Mouse (Mus musculus) E14TG2a.4 (cell line): ENCODE results near the gene Tmed1.
"Not testable (repeated sequence)": the region's sequence is repeated elsewhere in the genome, so short reads cannot be mapped to it uniquely, and the experiment has no call there.

Source experiments
- H3K27me3 ChIP-seq: 2 replicates; pipeline ENCODE4 v1.6.1; 2014; ENCODE audit warnings: low read length, control low read depth; ENCODE audit not compliant: insufficient read depth
- H3K36me3 ChIP-seq: 2 replicates; pipeline ENCODE4 v1.6.1; 2014; ENCODE audit warnings: low read length, control low read depth; ENCODE audit not compliant: insufficient read depth
- H3K4me1 ChIP-seq: replicated peaks from 2 replicates; pipeline ENCODE4 v1.6.1; 2014; ENCODE audit warnings: low read depth, low read length, control low read depth
- H3K4me3 ChIP-seq: replicated peaks from 2 replicates; pipeline ENCODE4 v1.5.1; 2014; ENCODE audit warnings: mild to moderate bottlenecking, low read length
- H3K9me3 ChIP-seq: 2 replicates; pipeline ENCODE4 v1.6.1; 2014; ENCODE audit warnings: low read length, control low read depth
- CTCF ChIP-seq: conservative IDR thresholded peaks from 2 replicates; pipeline ENCODE4 v1.5.1; 2014; ENCODE audit warnings: low read length
- NANOG ChIP-seq: IDR thresholded peaks from 2 replicates; pipeline ENCODE4 v1.6.1; 2014; ENCODE audit warnings: borderline replicate concordance, low read length, mixed read lengths
- POU5F1 ChIP-seq: IDR thresholded peaks from 2 replicates; pipeline ENCODE4 v1.6.1; 2014; ENCODE audit warnings: low read length, borderline replicate concordance

Gene Tmed1

DNA sequence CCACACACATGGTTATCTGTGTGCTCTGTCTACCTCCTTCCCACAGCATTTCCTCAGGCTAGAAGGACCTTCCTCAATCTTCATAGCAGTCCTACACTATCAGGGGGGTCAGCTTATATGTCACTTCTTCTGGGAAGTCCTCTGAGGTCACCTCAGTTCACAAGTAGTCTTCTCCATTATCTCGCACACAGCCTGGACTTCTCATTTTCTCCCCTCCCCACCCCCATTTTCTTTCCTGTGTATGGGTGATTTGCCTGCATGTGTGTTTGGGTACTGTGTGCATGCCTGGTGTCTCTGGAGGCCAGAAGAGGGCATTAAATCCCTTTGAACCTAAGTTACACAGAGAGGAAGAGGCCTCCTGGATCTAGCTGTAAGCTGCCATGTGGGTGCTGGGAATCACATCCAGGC lies 17.9 kb upstream of the Tmed1 start:
- TF ChIP-seq POU5F1 = no peak
- peaks cover 9% of the 10 kb centered on the region for H3K4me1 ChIP-seq
- peaks cover 6% of the 10 kb centered on the region for H3K9me3 ChIP-seq
- H3K27me3 ChIP-seq = peaks cover 3% of the 10 kb centered on the region; the same call in 1 of the 2 replicates
- H3K36me3 ChIP-seq = no peaks in the 10 kb centered on the region
- H3K4me3 ChIP-seq = no peak overlapping the region

DNA sequence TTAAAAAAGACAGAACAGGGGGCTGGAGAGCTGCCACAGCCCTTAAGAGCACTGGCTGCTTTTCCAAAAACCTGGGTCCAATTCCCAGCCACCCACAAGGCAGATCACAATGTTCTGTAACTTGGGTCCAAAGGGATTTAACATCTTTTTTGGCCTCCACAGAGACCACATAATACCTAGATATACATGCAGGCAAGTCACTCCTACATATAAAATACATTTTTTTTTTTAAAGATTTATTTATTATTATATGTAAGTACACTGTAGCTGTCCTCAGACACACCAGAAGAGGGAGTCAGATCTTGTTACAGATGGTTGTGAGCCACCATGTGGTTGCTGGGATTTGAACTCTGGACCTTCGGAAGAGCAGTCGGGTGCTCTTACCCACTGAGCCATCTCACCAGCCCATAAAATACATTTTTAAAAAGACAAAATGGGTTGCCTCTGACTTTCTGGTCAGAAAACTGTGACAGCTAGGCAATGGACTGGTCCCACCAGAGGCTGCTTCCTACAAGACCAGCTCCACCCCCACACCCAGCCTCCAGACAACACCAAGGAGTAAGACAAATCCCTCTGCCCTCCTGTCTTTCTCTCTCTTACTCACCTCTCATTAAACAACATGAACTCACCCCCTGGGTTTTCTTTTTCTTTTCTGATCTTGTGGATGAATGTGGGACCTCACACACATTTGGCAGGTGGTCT lies 17.2 kb upstream of the Tmed1 start:
- no peak overlapping the region for H3K4me3 ChIP-seq
- TF ChIP-seq CTCF (no peak), NANOG (no peak), POU5F1 (no peak)

DNA sequence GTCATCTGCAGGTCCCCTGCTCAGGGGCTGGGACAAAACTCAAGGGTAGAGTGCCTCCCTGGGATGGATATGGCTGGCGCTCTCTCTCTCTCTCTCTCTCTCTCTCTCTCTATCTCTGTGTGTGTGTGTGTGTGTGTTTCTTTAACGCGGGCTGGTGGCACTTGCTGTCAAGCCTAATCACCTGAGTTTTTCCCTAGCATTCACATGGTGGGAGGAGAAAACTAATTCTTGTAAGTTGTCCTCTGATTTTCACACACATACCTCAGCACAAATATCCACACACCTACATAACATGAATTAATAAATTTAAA lies 16.5 kb upstream of the Tmed1 start:
- Histone ChIP-seq H3K9me3 (peaks cover 14% of the 10 kb centered on the region), H3K36me3 (no peaks in the 10 kb centered on the region), H3K4me3 (no peak overlapping the region), H3K27me3 (peaks cover 3% of the 10 kb centered on the region; the same call in 1 of the 2 replicates), H3K4me1 (peaks cover 9% of the 10 kb centered on the region)
- TF ChIP-seq POU5F1 (no peak), NANOG (no peak), CTCF (no peak)

More for the DNA sequence above, 17.2 kb upstream of the Tmed1 start:
- Histone ChIP-seq H3K4me1 (peaks cover 9% of the 10 kb centered on the region), H3K27me3 (peaks cover 3% of the 10 kb centered on the region; the same call in 1 of the 2 replicates), H3K9me3 (peaks cover 9% of the 10 kb centered on the region), H3K36me3 (no peaks in the 10 kb centered on the region)

DNA sequence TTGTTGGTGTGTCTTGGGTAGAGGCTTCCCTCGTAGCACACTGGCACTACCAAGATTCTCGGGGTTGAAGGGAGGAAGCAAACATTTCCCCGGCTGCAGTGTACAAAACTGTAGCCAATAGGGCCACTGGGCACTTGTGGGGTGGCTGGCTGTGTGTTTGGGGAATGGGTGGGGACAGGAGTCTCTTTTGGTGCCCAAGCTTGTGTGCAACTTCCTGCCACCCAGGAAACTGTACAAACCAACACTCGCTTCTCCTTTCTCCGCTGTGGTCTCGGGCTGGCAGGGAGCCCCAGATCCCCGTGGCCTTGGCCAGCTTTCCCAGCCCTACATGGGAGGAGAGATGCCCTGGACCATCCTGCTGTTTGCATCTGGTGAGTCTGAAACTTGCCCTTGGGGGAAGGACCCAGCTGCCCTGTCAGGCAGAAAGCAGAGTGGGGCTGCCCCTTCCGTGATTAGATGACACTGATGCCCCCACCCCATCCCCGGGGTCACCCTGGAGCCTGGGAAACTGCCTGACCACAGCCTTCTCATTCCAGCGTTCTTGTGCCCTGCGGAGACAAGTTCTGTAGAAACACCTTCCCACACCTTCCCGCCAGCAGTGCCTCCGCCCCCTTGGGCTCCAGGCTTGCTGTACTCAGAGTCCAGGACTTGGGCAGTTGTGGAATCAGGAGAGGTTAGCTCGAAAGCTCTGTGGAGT lies 16.0 kb upstream of the Tmed1 start, which contains the start of gene AB124611:
TSS of gene AB124611 (plus strand) at position 240 of the 697 bp plus-strand sequence.
- no peaks in the 10 kb centered on the region for H3K36me3 ChIP-seq
- peaks cover 14% of the 10 kb centered on the region for H3K9me3 ChIP-seq
- H3K4me3 ChIP-seq = no peak within 1 kb of the TSS
- peaks cover 3% of the 10 kb centered on the region; the same call in 1 of the 2 replicates for H3K27me3 ChIP-seq
- TF ChIP-seq CTCF = no peak
- no peak for TF ChIP-seq POU5F1
- no peak for TF ChIP-seq NANOG
- peaks cover 9% of the 10 kb centered on the region for H3K4me1 ChIP-seq

DNA sequence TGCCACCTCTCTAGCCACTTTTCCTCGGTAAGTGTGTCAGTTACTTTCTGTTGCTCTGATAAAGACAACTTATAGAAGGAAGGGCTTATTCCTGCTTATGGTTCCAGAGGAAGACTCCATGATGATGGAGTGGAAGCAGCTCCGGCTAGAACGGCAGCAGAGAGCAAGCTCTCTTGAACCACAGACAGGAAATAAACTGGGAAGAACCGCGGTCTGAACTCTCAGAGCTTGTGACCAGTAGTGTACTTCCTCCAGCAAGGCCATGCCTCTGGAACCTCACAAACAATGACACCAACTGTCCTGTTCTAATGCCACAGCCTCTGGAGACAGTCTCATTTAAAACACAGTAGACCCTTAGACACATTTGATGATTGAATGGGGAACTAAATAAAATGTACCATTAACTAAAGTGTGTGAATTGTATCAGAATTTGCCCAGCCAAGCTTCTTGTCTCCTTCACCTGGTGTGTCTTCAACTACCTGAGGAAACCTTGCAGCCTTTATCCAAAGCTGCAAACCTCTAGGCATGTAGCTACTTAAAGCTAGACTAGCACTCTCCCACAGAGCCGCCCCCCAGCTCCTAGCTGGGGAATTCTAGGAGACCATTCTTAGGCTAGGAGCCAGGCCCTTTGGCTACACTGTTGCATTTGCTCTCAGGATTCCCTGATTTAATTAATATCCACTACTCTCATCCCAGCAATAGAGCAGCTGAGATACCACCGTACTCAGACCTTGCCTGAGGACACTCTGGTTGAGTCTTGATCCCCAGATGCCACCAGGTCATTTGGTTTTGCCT lies 15.3 kb upstream of the Tmed1 start:
- no peak overlapping the region for H3K4me3 ChIP-seq
- H3K9me3 ChIP-seq = peaks cover 14% of the 10 kb centered on the region
- H3K4me1 ChIP-seq = peaks cover 9% of the 10 kb centered on the region
- peaks cover 3% of the 10 kb centered on the region; the same call in 1 of the 2 replicates for H3K27me3 ChIP-seq
- TF ChIP-seq NANOG = no peak
- no peak for TF ChIP-seq POU5F1
- TF ChIP-seq CTCF = no peak
- no peaks in the 10 kb centered on the region for H3K36me3 ChIP-seq

DNA sequence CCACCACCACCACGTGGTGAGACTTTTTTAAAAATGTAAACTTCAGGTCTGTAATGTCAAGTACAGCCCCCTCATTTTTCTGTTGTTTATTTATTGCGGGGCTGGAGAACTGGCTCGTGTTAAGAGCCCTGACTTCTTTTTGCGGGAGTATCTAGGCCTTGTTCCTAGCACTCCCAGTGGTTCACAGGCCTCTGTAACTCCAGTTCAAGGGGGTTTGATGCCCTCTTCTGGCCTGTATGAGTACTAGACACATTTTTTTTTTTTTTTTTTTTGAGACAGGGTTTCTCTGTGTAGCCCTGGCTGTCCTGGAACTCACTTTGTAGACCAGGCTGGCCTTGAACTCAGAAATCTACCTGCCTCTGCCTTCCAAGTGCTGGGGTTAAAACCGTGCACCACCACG lies 8.6 kb upstream of the Tmed1 start:
- H3K36me3 ChIP-seq, H3K9me3 ChIP-seq, H3K4me3 ChIP-seq, H3K27me3 ChIP-seq: not testable (repeated sequence)
- peaks cover 25% of the 10 kb centered on the region for H3K4me1 ChIP-seq

DNA sequence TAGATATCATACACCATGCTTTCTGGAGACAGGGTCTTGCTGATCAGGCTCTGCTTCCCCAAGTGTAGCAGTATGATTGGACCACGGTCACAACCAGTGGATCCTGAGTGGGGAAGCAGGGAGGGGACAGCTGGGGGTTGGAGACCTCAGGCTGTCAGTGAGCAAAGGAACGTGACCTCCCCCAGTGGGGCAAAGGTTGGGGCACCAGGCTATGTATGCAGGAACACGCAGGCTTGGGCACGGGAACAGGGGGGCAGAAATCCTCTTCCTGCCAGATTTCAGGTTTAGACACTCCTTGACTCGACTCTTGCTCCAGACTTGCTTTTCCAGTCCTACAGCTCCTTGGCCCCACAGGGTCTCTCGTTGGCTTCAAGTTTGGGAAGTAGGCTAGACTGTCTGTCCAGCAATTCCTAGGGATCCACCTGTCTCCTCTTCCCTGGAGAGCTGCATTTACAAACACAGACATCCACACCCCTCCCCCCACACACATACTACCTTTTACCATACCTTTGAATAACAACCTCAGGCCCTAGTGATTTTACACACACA lies 8.0 kb upstream of the Tmed1 start:
- Histone ChIP-seq H3K4me1 (peaks cover 25% of the 10 kb centered on the region), H3K9me3 (peaks cover 15% of the 10 kb centered on the region), H3K4me3 (no peak overlapping the region), H3K27me3 (no peaks in the 10 kb centered on the region), H3K36me3 (no peaks in the 10 kb centered on the region)
- no peak for TF ChIP-seq POU5F1
- no peak for TF ChIP-seq NANOG
- no peak for TF ChIP-seq CTCF

DNA sequence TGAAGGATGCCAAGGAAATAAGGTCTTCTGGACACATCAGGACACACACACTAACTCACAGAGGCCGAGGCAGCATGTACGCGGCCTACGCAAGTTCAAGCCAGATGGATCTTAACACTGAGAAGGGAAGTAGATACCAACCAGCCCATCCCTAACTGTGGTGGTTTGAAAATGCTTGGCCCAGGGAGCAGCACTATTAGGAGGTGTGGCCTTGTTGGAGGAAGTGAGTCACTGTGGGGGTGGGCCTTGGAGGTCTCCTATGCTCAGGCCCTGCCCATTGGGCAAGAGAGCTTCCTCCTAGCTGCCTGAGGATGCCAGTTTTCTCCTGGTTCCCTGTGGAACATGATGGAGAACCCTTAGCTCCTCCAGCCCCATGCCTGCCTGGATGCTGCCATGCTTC lies 3.4 kb upstream of the Tmed1 start:
- Histone ChIP-seq H3K27me3 (no peaks in the 10 kb centered on the region), H3K36me3 (peaks cover 8% of the 10 kb centered on the region), H3K9me3 (peaks cover 8% of the 10 kb centered on the region), H3K4me3 (no peak overlapping the region), H3K4me1 (peaks cover 47% of the 10 kb centered on the region)
- TF ChIP-seq NANOG (no peak), CTCF (no peak), POU5F1 (no peak)
